Mouse (Mus musculus) liver, postnatal 0 days (tissue): ENCODE measurements around the gene Map3k6. TPM values are rescaled to one million over a fixed set of nuclear protein-coding genes. Genes with fewer than 3 reads are reported as not detected.

Source experiments
- ATAC-seq: fragments of 200-750 bp; cut with Nextera tagmentation; 2 replicates; pipeline ENCODE4 v1.8.0; 2017; ENCODE audit warnings: mild to moderate bottlenecking, moderate library complexity
- DNase-seq: peaks from one replicate; pipeline ENCODE4 v3.0.0-alpha.2; 2016
- H3K27ac ChIP-seq: fragments of 300-500 bp; sonication (generic); 2 replicates; pipeline ENCODE4 v1.5.1; 2014; ENCODE audit warnings: antibody characterized with exemption, moderate library complexity, mild to moderate bottlenecking, low read depth
- H3K27me3 ChIP-seq: fragments of 300-500 bp; sonication (generic); 2 replicates; pipeline ENCODE4 v1.6.1; 2014; ENCODE audit warnings: low read length, control low read depth, mixed read lengths; ENCODE audit not compliant: insufficient read depth
- H3K36me3 ChIP-seq: fragments of 300-500 bp; sonication (generic); replicated peaks from 2 replicates; pipeline ENCODE4 v1.6.1; 2014; ENCODE audit warnings: mild to moderate bottlenecking, control low read depth, low read length, moderate library complexity, mixed read lengths; ENCODE audit not compliant: insufficient read depth
- H3K4me1 ChIP-seq: fragments of 300-500 bp; sonication (generic); 2 replicates; pipeline ENCODE4 v1.6.1; 2014; ENCODE audit warnings: antibody characterized with exemption, mild to moderate bottlenecking, control low read depth; ENCODE audit not compliant: insufficient read depth
- H3K4me2 ChIP-seq: fragments of 300-500 bp; sonication (generic); 2 replicates; pipeline ENCODE4 v1.6.1; 2014; ENCODE audit warnings: low read depth, mild to moderate bottlenecking, low read length, moderate library complexity, mixed read lengths
- H3K4me3 ChIP-seq: fragments of 300-500 bp; sonication (generic); 2 replicates; pipeline ENCODE4 v1.5.1; 2014; ENCODE audit warnings: low read depth, low read length
- H3K9ac ChIP-seq: fragments of 300-500 bp; sonication (generic); replicated peaks from 2 replicates; pipeline ENCODE4 v1.6.1; 2014; ENCODE audit warnings: mild to moderate bottlenecking, moderate library complexity
- H3K9me3 ChIP-seq: fragments of 300-500 bp; sonication (generic); 2 replicates; pipeline ENCODE4 v1.6.1; 2016; ENCODE audit warnings: mild to moderate bottlenecking, control low read depth, low read length, mixed read lengths
- CTCF ChIP-seq: sonication (generic); IDR thresholded peaks from 2 replicates; pipeline ENCODE4 v1.5.1; 2016; ENCODE audit warnings: antibody characterized with exemption, low read depth
- EP300 ChIP-seq: IDR thresholded peaks from 2 replicates; pipeline ENCODE4 v1.6.1; 2016; ENCODE audit warnings: antibody characterized with exemption, low read depth, mild to moderate bottlenecking
- WGBS: fragments of 180-500 bp; shearing (Covaris S2); extraction: QIAGEN DNeasy Blood & Tissue Kit; methylation state at CpG from one replicate; pipeline ENCODE4 v1.1.7; 2014; ENCODE audit not compliant: insufficient replicate concordance; 5-methylcytosine and 5-hydroxymethylcytosine counted together
- polyA plus RNA-seq: library from polyadenylated mRNA; unstranded; fragments of >200 nt; fragmentation: Nextera tagmentation; extraction: Ambion mirVana; gene quantifications from 2 replicates; pipeline ENCODE4 v1.2.1, GENCODE M21; 2015

The Map3k6 gene
- polyA plus RNA-seq, 1 experiment from 2014 or later: 1.3 TPM

GRCm38 (mm10) chr4:133221701-133222100 is 18.9 kb upstream of the Map3k6 start:
- Histone ChIP-seq H3K27ac (no peak overlapping the region), H3K9me3 (no peaks in the 10 kb centered on the region), H3K36me3 (no peaks in the 10 kb centered on the region), H3K4me3 (no peak overlapping the region), H3K4me2 (no peak overlapping the region), H3K9ac (no peak overlapping the region), H3K27me3 (peaks cover 17% of the 10 kb centered on the region; the same call in 1 of the 2 replicates), H3K4me1 (no peaks in the 10 kb centered on the region)
- WGBS: 71% methylated on average over 8 of the region's 8 CpGs
- TF ChIP-seq EP300: no peak
- no peak for TF ChIP-seq CTCF
- DNase-seq: no peak
- no peak for ATAC-seq

DNA sequence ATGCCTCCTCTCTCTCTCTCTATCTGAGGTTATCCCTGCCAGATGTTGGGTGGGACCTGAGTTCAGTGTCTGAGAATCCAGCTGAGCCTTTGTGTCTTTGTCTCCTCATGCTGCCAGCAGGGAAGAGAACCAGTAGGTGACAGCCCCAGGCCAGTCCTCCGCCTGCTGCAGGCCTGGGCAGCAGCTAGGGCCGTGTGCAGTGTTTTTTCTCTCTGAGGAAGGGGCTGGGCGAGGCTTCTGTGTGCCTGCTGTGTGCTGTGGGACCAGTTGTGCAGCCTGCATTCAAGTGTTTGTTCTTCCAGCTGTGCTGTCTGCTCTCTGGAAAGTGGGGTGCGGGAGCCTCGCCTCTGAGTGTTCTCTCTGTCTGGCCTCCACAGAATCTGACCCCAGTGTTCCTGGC is 16.7 kb upstream of the Map3k6 start:
- Histone ChIP-seq H3K4me3 (no peak overlapping the region), H3K9ac (no peak overlapping the region), H3K36me3 (no peaks in the 10 kb centered on the region), H3K4me1 (no peaks in the 10 kb centered on the region), H3K27ac (no peak overlapping the region), H3K9me3 (no peaks in the 10 kb centered on the region), H3K27me3 (peaks cover 14% of the 10 kb centered on the region; the same call in 1 of the 2 replicates), H3K4me2 (no peak overlapping the region)
- ATAC-seq (no peak), DNase-seq (no peak)
- no peak for TF ChIP-seq CTCF
- no peak for TF ChIP-seq EP300
- WGBS: 63% methylated on average over 4 of the region's 5 CpGs

- no peak overlapping the region for H3K4me2 ChIP-seq
- no peak overlapping the region for H3K27ac ChIP-seq
- H3K9ac ChIP-seq: no peak overlapping the region
- 74% methylated on average over 10 of the region's 10 CpGs for whole genome bisulfite sequencing
- no peaks in the 10 kb centered on the region for H3K4me1 ChIP-seq
- TF ChIP-seq EP300 (no peak), CTCF (no peak)
- H3K36me3 ChIP-seq: no peaks in the 10 kb centered on the region
- H3K4me3 ChIP-seq: no peak overlapping the region
- ATAC-seq: no peak
- H3K27me3 ChIP-seq: peaks cover 14% of the 10 kb centered on the region; the same call in 1 of the 2 replicates
- H3K9me3 ChIP-seq: no peaks in the 10 kb centered on the region
- DNase-seq: no peak
Observed at GRCm38 (mm10) chr4:133226073-133226472, 14.5 kb upstream of the Map3k6 start.

GRCm38 (mm10) chr4:133227636-133228035 is 13.0 kb upstream of the Map3k6 start:
- Histone ChIP-seq H3K9ac (no peak overlapping the region), H3K27me3 (no peaks in the 10 kb centered on the region), H3K27ac (no peak overlapping the region), H3K9me3 (no peaks in the 10 kb centered on the region), H3K36me3 (no peaks in the 10 kb centered on the region), H3K4me3 (no peak overlapping the region), H3K4me2 (no peak overlapping the region), H3K4me1 (no peaks in the 10 kb centered on the region)
- TF ChIP-seq CTCF (no peak), EP300 (no peak)
- DNase-seq (no peak), ATAC-seq (no peak)
- WGBS: 53% methylated on average over 8 of the region's 8 CpGs

- H3K36me3 ChIP-seq: no peaks in the 10 kb centered on the region
- no peak for ATAC-seq
- no peak overlapping the region for H3K9ac ChIP-seq
- H3K27me3 ChIP-seq: no peaks in the 10 kb centered on the region
- TF ChIP-seq EP300 (no peak), CTCF (no peak)
- 76% methylated on average over 8 of the region's 8 CpGs for WGBS
- H3K9me3 ChIP-seq: no peaks in the 10 kb centered on the region
- no peak overlapping the region for H3K4me2 ChIP-seq
- no peak for DNase-seq
- no peak overlapping the region for H3K27ac ChIP-seq
- no peak overlapping the region for H3K4me3 ChIP-seq
- H3K4me1 ChIP-seq: no peaks in the 10 kb centered on the region; the same call in 1 of the 2 replicates
Observed at GRCm38 (mm10) chr4:133229582-133229981, 11.0 kb upstream of the Map3k6 start.

GRCm38 (mm10) chr4:133233285-133233976 is 7.2 kb upstream of the Map3k6 start:
- Histone ChIP-seq H3K27me3 (no peaks in the 10 kb centered on the region), H3K4me2 (no peak overlapping the region), H3K27ac (no peak overlapping the region), H3K4me3 (no peak overlapping the region), H3K4me1 (no peaks in the 10 kb centered on the region; the same call in 1 of the 2 replicates), H3K9me3 (no peaks in the 10 kb centered on the region), H3K36me3 (no peaks in the 10 kb centered on the region), H3K9ac (no peak overlapping the region)
- ATAC-seq (peak; percentile 58), DNase-seq (peak; percentile 61)
- peak; percentile 83 for TF ChIP-seq CTCF
- TF ChIP-seq EP300: no peak
- 37% methylated on average over 10 of the region's 10 CpGs for WGBS

DNA sequence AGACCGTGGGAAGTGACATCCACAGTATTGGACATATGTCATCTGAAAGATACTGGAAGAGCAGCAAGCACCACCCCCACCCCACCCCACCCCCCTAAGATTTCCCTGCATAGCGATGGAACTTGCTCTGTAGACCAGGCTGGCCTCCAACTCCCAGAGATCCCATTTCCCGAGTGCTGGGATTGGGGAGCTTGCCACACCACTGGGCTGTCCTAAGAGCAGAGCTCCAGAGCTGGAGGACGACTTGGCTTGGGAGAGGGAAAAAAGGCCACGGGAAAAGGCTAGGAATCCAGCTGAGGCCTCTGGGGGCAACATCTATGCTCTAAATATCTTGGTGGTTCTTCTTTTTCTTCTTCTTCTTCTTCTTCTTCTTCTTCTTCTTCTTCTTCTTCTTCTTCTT is 5.8 kb upstream of the Map3k6 start:
- Histone ChIP-seq H3K27ac (no peak overlapping the region), H3K4me2 (no peak overlapping the region), H3K9me3 (no peaks in the 10 kb centered on the region), H3K9ac (no peak overlapping the region), H3K4me1 (peaks cover 6% of the 10 kb centered on the region), H3K27me3 (no peaks in the 10 kb centered on the region), H3K36me3 (no peaks in the 10 kb centered on the region), H3K4me3 (no peak overlapping the region)
- DNase-seq: no peak
- no peak for ATAC-seq
- 72% methylated on average over 4 of the region's 5 CpGs for WGBS
- TF ChIP-seq EP300 (no peak), CTCF (no peak)
